Mouse (Mus musculus): ENCODE data around the gene Irak1. TPM values are rescaled to one million over a fixed set of nuclear protein-coding genes. Genes with fewer than 3 reads are reported as not detected.

Irak1 gene
- 170 and 267 TPM in 2 replicates for polyA plus RNA-seq (2012; rRNA removed; ENCODE audit: low replicate concordance)

DNA sequence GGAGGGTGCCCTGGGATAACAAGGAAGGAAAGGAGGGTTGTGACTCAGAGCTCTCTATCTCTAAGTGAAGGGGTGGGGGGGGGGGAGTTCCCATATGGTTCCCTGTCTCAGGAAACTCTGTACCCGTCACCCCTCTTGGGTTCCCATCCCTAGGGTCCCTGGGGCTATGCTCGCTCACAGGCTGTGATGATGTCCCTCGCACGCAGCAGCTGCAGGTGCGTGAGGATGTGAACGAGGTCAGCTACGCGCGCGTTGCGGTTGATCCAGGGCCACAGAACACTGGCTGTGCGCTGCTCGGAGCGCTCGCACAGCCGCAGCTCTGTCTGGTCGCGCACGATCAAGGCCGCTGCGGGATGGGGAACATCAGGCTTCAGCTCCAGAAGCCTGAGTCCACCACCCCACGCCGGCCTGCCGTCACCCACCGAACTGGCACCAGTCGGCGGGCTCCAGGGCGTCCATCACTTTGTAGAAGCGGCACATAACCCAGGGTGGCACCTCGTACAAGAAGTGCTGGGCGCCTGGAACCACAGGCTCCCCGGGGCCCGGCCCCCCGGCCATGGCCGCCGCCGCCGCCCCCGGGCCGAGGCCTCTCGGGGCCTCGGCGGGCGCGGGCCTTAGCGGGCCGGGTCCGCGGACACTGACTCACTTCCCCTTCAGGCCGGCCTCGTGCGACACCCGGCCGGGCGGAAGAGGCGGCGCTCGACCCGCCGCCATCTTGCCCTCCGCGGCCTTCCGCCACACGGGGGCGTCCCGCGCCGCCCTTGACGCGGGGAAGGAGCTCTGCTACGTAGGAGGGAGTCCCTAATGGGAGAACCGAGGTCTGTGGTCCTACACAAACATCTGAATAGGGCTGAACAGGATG lies at the start of gene Irak1:
Gene Irak1 (minus strand): TSS at position 731 of the 862 bp plus-strand sequence.

DNA sequence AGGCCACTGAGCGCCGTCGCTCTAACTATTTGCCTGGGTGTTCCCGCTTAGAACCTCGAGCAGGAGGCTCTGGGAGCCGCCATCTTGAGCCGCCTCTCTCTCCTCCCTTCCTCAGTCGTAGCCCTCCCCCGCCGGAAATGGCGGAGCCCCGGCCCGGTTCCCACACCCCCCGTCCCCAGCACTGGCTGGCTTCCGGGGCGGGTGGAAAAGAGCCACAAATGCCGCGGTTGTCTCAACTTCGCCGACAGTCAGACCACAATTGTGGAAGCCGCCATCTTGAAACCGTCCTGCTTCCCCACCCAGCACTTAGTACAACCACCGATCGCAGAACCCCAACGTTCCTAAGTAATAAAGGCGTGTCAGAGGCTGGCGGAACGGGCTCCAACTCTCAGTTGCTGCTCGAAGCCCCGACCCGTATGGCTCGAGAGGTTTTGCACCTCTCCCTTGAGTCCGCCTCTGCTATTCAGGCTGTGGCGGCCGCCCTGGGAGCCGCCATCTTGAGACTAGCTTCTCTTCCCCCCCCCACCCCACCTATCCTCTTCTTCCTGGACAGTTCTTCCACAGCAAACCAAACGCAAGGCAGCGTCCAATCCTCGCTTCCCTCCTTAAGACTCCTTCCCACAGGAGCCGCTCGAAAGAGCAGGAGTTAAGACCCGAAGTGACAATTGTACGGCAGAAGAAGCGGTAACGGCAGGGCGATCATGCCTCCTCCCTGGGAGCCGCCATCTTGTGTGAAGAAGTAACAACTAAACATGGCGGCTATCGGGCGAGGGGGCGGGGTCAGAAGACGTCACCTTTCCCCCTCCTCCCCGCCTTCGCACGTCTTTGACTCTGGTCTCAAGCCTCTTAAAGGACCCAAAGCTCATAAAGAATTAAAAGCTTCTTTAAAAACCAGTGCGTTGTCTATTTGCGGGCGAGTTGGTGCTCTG lies 57.2 kb downstream of the Irak1 start, which contains the start of gene Hcfc1:
Gene Hcfc1 (minus strand): TSS at position 110 of the 929 bp plus-strand sequence.

Other genes starting within 250 kb of the Irak1 start
- gene Srpk3, start 249.5 kb downstream of the Irak1 start, polyA plus RNA-seq (2012; rRNA removed; ENCODE audit: low replicate concordance) = 1.4 and 13.5 TPM in 2 replicates
- 469 and 721 TPM in 2 replicates for gene Idh3g, start 237.0 kb downstream of the Irak1 start, polyA plus RNA-seq (2012; rRNA removed; ENCODE audit: low replicate concordance)
- gene Ssr4, start 236.9 kb downstream of the Irak1 start, polyA plus RNA-seq (2012; rRNA removed; ENCODE audit: low replicate concordance) = 199 and 230 TPM in 2 replicates
- 1.0 and 10.7 TPM in 2 replicates for gene Pdzd4, start 198.9 kb downstream of the Irak1 start, polyA plus RNA-seq (2012; rRNA removed; ENCODE audit: low replicate concordance)
- 0.05 TPM in 1 of 2 replicates, not detected in the other for gene Avpr2, start 131.8 kb downstream of the Irak1 start, polyA plus RNA-seq (2012; rRNA removed; ENCODE audit: low replicate concordance)
- gene L1cam, start 127.8 kb downstream of the Irak1 start, polyA plus RNA-seq (2012; rRNA removed; ENCODE audit: low replicate concordance) = 1.7 and 5.3 TPM in 2 replicates
- gene Arhgap4, start 102.0 kb downstream of the Irak1 start, polyA plus RNA-seq (2012; rRNA removed; ENCODE audit: low replicate concordance) = 12.7 and 18.0 TPM in 2 replicates
- 69.5 and 110 TPM in 2 replicates for gene Naa10, start 102.0 kb downstream of the Irak1 start, polyA plus RNA-seq (2012; rRNA removed; ENCODE audit: low replicate concordance)
- 15.6 and 30.8 TPM in 2 replicates for gene Renbp, start 93.1 kb downstream of the Irak1 start, polyA plus RNA-seq (2012; rRNA removed; ENCODE audit: low replicate concordance)
- 31.8 and 88.6 TPM in 2 replicates for gene Hcfc1, start 57.6 kb downstream of the Irak1 start, polyA plus RNA-seq (2012; rRNA removed; ENCODE audit: low replicate concordance)
- not detected in 2 replicates for gene Opn1mw, start 103.5 kb upstream of the Irak1 start, polyA plus RNA-seq (2012; rRNA removed; ENCODE audit: low replicate concordance)
- gene Mecp2, start 111.4 kb upstream of the Irak1 start, polyA plus RNA-seq (2012; rRNA removed; ENCODE audit: low replicate concordance) = 4.6 and 11.3 TPM in 2 replicates
- gene Tex28, start 143.9 kb upstream of the Irak1 start, polyA plus RNA-seq (2012; rRNA removed; ENCODE audit: low replicate concordance) = not detected in 2 replicates
- 0.04 TPM in 1 of 2 replicates, not detected in the other for gene Tktl1, start 153.3 kb upstream of the Irak1 start, polyA plus RNA-seq (2012; rRNA removed; ENCODE audit: low replicate concordance)
- 658 and 2,331 TPM in 2 replicates for gene Flna, start 225.9 kb upstream of the Irak1 start, polyA plus RNA-seq (2012; rRNA removed; ENCODE audit: low replicate concordance)
- gene Emd, start 230.8 kb upstream of the Irak1 start, polyA plus RNA-seq (2012; rRNA removed; ENCODE audit: low replicate concordance) = 47.9 and 80.7 TPM in 2 replicates
- 1,145 and 2,013 TPM in 2 replicates for gene Rpl10, start 246.9 kb upstream of the Irak1 start, polyA plus RNA-seq (2012; rRNA removed; ENCODE audit: low replicate concordance)

Data from subcutaneous adipose tissue, adult 2 months (tissue).